19 mouse cellular contexts compared by ENCODE assay signal in the genomic region with DNA sequence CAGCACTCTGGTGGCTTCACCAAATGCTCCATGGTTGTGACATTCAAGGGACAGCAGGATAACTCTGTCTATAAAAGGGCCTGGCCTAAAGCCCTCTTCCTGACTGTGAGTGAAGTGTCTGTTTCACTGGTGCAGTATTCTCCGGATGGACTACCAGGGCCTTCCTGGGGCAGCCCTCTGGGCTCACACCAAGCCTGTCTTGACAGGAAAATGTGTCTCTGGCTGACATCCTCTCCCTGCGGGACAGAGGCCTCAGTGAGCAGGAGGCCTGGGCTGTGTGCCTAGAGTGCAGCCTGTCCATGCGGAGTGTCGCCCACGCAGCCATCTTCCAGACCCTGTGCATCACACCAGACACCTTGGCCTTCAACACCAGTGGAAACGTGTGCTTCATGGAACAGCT. TPM values are rescaled to one million over a fixed set of nuclear protein-coding genes. Genes with fewer than 3 reads are reported as not detected.
"Had no signal": no experiment of that assay in that cellular context is flagged by ENCODE, and none has a peak within 500 bp of the region (broad histone marks: within the 10 kb centered on the region; RNA-seq: fewer than 3 reads in every experiment).

No protein-coding gene starts in this region.

- DNase-seq: kidney, adult 9 months; kidney, postnatal 4 days; lung, adult 18-20 months; midbrain, embryonic 14.5 days; retina, postnatal 1 day; thymus, postnatal 36 days had no signal

- H3K4me3 ChIP-seq: left cerebral cortex, adult 2 months; limb, embryonic 12.5 days; neural tube, embryonic 12.5 days; stomach, embryonic 15.5 days had no signal

- H3K4me1 ChIP-seq: stomach, embryonic 15.5 days had no signal

- H3K27ac ChIP-seq: kidney, postnatal 0 days; left cerebral cortex, adult 2 months; limb, embryonic 12.5 days; liver, embryonic 14.5 days; neural tube, embryonic 12.5 days; stomach, embryonic 15.5 days had no signal

RNA-seq across cellular contexts. Expression of a gene that starts 6.4 kb away (rescaled TPM):
- total RNA-seq: megakaryocyte progenitor cell, adult 5-6 weeks; monocyte, adult 5-6 weeks; neutrophil, adult 5-6 weeks had no signal
- polyA plus RNA-seq: liver, adult 2 months had no signal

RNA-seq across cellular contexts. Expression of a gene that starts 42.7 kb away (rescaled TPM):
- total RNA-seq: layer of hippocampus, adult 8-10 months; layer of hippocampus, postnatal 14 days; left cerebral cortex, adult 2 months; left cerebral cortex, postnatal 25 days; liver, adult 2 months; megakaryocyte progenitor cell, adult 5-6 weeks; monocyte, adult 5-6 weeks; neutrophil, adult 5-6 weeks had no signal
- polyA plus RNA-seq: kidney, postnatal 0 days; liver, adult 2 months; liver, embryonic 14.5 days; midbrain, embryonic 14.5 days; neural tube, embryonic 12.5 days had no signal
